Mouse (Mus musculus) gastrocnemius, postnatal 14 days (tissue): ENCODE results near the gene Gm11733. TPM values are rescaled to one million over a fixed set of nuclear protein-coding genes. Genes with fewer than 3 reads are reported as not detected.
"Not testable (repeated sequence)": the region's sequence is repeated elsewhere in the genome, so short reads cannot be mapped to it uniquely, and the experiment has no call there.

Experiments used
- DNase-seq: peaks from one replicate; pipeline ENCODE4 v3.0.0; 2021; ENCODE audit warnings: mixed read lengths
- intact Hi-C: fragments of 180-260 bp; cut with DNase I; formaldehyde crosslinking; loops from one replicate; pipeline ENCODE4 v1.15.1; 2025; ENCODE audit warnings: low total_unique reads
- long read RNA-seq, 2 experiments: library from polyadenylated mRNA; stranded (forward); transcript quantifications; one replicate each; pipeline ENCODE4 v2.0.0; 2021
- total RNA-seq, 2 experiments: library from RNA; stranded (reverse); gene quantifications; 2 replicates each; pipeline ENCODE4 v1.2.3; 2021

Gene Gm11733
- not detected for total RNA-seq
- long read RNA-seq, experiment 1, result 0 reads
- long read RNA-seq, experiment 2, result 0 reads

DNA sequence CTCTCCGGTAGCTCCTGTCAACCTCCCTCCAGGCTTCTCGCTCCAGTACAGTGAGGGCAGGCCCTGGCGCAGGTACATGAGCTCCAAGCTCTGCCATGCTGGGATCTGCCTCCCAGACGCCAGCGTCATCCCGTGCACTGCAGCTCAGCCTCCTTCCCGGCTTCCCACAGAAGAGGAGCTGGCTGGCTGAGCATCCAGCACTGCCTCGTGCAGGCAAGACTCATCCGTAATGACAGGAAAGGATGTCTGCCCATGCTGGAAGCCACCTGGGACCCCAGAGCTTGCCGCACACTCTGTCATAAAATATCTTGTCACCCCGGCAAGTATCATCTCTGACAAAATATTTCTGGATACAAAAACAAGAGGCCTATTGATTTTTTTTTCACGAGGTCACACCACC, at the start of gene Gm11733:
Gene Gm11733, plus strand, starts transcription at position 171 of the 400 bp plus-strand sequence.
- DNase-seq, result no peak
- intact Hi-C loops, result no loop called here

DNA sequence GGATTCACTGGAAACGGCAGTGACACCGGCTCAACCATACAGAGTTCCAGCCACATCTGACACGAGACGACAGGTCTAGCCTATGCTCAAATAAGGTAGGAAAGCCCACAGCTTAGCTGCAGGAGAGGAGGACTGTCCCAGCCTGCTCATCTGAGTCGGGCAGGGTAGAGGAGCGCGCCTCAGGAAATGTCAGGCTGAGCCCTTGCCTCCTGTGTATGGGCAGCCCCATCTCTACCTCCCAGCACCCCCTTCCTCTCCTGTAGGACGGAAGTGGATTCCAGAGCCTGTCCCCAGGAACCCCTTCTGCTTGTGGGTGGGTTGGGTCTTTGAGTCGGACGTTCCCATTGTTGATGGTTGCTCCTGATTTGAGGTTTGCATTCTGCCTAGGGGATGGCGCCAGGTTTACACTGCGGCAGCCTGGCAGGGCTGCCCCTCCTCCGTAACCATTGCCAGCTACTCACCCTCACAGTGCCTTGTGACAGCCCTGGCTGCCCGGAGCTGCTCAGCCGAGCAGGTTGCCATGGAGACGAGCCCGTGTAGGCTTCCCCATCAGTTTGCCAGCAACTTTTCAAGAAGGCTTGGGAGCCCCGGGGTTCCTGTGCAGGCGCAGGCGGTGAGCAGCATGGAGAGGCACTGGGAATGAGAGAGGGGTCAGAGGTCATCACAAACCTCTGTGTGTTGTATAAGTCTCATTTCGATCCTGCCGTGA, 47.6 kb upstream of the Gm11733 start:
- peak; percentile 31 for DNase-seq
- intact Hi-C loops, result no loop called here

DNA sequence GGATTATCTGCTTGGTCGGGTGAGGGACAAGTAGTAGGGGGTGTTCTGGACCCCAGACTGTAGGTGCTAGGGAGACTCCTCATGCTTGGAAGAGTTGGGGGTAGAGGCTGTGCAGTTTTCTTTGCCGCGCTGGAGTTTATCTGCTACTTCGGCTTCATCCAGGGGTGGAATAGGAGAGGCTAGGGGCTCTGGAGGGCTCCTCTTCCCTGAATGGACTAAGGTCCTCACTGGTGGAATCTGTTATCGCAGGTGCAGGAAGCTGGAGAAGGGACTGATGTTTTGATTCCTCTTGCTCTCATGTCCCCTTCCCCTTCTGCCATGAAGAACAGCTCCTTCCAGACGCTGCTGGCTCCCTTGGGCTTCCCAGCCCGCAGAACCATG, 47.1 kb upstream of the Gm11733 start:
- DNase-seq, result no peak
- intact Hi-C loops, result no loop called here

DNA sequence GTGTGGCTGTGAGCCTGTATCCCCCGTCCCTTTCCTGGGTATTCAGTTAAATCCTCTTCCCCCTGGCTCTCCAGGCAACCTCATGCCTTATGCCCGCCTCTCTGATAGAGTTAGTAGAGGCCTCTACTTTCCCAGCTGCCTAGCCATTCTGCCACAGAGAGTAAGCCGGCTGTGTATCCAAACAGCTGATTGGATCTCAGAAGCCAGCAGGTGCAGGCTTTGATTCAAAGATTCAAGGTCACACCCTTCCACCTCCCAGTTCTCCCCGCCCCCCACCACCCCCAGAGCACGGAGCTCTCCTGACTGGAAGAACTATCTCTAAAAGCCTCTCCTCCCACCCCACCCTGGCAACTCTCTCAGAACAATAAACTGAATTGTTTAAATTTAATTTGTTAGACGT, 45.8 kb upstream of the Gm11733 start:
- no peak for DNase-seq
- intact Hi-C loops, result no loop called here

DNA sequence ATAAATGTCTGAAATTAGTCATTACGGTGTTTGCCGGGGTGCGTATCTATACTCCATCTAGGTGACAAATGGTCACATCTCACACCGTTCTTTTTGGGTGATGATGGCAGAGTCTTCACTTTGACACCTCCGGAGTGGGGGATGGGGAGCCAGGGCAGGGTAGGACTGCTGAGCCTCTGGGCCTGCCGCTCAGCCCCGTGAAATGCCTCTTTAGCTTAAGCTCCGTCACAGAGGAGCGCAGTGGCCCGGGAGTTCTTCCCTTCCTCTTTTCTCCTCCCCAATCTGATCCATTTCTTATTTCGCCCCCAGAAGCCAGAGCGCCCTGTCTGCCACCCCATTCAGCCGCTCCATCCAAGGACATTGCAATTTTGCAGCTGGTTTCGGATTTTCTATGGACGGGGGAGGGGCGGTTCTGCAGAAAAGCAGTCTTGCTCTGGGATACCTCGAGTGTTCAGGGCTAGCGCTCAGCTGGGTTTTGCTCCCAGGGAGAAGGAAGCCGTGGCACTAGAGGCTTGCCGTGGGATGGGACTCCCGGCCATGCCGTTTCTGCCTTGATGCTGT, 43.2 kb upstream of the Gm11733 start:
- intact Hi-C loops, result no loop called here
- no peak for DNase-seq

DNA sequence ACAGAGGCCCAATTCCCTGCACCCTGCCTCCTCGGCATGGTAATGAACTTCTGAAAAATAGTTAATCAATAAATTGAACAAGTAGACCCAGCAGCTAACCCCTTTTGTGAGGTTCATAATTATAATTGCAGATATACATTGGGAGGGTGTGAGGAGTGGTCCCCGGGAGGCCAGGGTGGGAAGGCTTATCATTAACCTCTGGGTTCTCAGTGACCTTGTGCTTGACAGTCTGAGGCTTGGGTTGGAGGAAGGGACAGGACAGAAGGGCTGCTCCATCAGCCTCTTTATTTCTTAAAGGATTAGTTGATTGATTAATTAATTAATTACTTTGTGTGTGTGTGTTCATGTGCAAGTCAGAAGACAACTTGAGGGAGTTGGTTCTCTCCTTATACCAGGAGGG, 40.1 kb upstream of the Gm11733 start:
- intact Hi-C loops, result no loop called here

DNA sequence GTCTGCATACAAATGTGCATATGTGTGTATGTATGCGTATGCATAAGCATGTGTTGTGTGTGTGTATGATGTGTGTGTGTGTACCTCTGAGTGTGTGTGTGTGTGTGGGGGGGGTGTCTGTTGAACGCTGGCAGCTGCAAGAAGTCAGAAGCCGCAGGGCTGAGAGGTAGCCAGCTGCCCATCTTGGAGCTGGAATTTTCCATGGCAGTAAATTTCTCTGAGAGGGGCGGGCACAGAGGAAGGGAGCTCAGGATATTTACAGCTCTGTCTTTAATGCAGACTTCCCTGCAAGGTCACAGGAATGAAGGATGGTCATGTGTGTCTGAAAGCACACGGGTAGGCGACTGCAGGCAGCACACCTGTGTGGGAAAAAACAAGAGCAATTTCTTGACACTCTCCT, 38.5 kb upstream of the Gm11733 start:
- DNase-seq, result no peak
- intact Hi-C loops, result no loop called here

More for the DNA sequence above, 40.1 kb upstream of the Gm11733 start:
- DNase-seq, result no peak

DNA sequence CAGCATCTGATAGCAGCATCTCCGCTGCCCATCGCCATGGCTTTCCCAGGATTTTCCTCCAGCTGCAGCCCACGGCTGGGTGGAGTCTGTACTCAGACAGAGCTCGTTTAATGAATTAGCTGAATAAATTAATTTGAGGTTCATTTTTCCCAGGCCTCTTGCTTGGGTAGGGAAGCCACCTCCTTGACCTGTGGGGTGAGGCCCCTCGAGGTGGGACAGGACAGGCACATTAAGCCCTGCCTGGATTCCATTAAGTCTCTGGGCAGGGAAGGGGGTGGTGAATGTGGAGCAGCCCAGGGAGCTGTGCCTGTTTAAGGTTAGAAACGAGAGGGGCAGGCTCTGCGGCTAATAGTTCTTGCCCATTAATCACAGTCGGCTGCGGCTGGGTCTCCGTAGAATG, 30.1 kb upstream of the Gm11733 start:
- no peak for DNase-seq
- intact Hi-C loops, result no loop called here

DNA sequence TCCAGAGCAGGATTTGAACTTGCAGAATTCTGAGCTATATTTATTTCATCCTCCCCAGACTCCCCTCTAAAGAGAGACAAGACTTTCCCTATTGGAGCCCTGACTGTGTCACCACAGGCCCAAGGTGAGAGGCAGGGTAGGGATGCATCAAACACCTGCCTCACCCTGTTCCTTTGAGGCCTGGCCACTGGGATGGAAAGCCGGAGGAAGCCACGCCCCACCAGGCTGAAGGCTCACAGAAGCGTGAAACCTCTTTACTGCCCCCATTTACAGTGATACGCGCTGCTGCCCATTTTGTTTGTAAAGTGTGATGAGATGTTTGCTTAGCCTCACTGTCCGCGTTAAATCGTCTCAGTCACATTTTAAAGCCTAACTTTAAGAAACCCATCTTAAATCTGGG, 25.0 kb upstream of the Gm11733 start:
- intact Hi-C loops, result no loop called here

DNA sequence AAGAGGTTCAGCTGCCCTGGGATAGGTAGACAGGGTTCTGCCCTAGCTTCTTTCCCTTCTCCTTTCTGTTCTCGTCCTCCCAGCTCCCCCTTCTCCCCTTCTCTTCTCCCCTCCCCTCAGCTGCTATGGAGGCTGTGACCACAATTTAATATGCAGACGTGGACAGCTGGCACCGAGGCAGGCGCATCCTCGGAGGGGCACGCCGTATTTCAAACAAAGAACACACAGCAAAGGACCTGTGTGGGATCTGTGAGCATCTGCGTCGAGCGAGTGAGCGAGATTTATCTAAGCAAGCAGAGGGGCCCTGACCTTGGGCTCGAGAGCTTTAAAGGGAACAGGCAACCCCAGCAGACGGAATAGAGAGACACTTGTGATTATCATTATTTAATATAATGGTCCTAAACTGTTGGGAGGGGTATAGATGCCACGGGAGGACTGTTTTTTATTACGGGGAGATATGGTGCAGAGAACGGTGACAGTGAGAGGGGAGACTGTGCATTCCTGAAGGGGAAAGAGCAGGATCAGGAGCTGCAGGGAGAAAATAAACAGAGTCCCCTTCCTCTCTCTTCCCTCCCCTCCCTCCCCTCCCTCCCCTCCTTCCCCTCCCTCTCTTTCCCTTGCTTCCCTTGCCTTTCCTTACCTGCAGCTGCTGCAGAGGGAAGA, 21.8 kb upstream of the Gm11733 start:
- intact Hi-C loops, result no loop called here
- no peak for DNase-seq

More for the DNA sequence above, 25.0 kb upstream of the Gm11733 start:
- no peak for DNase-seq

DNA sequence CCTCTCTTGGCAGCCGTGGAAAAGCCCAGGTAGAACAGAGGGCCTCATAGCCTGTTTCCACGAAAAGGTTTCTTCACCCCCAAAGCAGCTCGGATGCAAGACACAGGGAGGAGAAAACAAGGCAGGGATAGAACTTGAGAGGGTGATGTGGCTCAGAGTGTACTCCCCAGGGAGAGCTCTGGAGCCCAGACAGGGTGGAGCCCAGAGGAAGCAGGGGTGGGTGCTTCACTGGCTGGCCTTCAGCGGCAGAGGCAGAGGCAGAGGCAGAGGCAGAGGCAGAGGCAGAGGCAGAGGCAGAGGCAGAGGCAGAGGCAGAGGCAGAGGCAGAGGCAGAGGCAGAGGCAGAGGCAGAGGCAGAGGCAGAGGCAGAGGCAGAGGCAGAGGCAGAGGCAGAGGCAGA, 20.8 kb upstream of the Gm11733 start:
- DNase-seq, intact Hi-C loops: not testable (repeated sequence)

DNA sequence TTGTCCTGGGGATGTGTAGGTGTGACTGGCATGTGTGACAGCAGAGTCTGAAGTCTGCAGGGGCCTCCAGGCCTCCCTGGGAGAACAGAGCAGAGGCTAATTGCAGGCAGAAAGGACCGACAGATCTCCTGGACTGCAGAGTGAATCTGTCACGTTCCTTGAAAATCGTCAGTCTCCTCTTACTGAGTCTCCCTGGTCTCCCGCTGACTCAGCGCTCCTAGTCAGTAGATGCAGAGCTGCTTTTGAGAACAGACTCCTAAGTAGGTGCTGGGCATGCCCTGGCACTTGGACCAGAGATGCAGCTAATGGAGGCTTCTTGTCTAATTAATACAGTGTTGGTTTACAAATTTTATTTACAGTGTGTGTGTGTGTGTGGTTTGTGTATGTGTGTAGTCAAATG, 17.9 kb upstream of the Gm11733 start:
- intact Hi-C loops, result no loop called here
- DNase-seq, result no peak

DNA sequence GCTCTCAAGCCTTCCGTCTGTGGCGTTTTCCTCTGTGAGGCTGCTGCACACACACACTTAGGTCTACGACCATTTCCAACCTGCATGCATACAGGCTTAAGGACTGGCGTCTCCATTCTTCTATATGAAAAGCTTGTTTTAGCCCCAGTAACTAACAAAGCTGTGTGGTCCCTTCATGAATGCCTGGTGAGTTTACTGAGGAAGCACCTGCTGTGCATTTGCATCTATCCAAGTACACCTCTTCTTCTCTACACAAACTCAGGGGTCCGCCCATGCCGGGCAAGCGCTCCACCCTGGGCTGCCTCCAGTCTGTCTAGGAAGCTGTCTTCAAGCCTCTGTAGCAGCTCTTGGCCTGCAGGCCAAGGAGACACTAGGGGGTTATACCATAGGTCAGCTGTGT, 17.3 kb upstream of the Gm11733 start:
- intact Hi-C loops, result no loop called here
- no peak for DNase-seq

DNA sequence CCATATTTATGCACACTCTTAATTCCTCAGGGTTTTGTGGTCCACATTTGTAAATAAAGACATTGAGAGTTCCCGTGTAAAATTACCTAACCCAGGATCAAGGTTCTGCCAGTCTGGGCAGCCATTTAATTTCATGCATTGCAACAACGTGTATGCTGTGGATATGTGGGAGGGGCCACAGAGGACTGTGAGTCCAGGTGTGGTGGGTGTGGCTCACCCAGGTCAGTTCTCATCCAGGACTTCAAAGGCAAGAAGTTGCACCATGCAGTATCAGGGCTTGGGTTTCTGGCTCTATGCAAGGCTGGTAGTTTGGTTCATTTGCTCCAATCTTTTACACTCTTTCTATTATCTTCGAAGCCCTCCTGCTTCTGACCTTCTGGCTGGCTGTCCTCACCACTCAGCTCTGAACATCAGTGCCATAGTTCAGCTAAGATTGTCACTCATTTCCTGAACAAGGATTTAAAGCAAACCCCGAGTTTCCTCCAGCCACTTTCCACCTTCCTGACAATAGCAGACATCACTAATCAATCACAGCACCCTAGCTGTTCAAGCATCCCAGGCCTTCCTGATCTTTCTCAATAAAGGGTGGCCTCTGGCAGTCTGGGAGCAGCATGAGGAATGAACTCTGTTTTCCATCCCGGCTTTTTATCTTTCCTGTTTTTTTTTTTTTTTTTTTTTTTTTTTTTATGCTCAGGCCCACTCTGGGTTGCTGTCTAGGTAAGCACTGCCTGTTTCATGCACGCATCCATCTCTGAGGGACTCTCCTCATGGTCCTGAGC, 15.4 kb upstream of the Gm11733 start:
- no peak for DNase-seq
- intact Hi-C loops, result no loop called here

DNA sequence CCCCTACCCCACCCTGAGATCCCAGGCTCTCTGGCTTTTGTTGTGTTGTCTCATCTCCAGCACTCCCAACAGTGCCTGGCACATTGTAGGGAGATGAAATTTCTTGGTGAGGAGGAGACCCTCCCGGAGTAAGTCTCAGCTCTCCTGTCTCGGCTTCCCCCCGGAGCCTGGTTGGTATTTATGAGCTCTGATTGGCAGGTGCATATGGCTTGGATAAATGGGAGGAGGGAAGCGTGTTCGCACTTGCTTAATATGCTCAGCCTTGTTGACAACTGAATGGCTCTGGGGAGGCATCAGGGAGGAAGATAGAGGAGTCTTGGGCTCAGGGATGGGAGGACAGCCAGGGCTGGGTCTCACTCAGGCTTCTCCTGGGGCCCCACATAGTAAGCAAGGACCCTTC, 14.4 kb upstream of the Gm11733 start:
- DNase-seq, result no peak
- intact Hi-C loops, result no loop called here

DNA sequence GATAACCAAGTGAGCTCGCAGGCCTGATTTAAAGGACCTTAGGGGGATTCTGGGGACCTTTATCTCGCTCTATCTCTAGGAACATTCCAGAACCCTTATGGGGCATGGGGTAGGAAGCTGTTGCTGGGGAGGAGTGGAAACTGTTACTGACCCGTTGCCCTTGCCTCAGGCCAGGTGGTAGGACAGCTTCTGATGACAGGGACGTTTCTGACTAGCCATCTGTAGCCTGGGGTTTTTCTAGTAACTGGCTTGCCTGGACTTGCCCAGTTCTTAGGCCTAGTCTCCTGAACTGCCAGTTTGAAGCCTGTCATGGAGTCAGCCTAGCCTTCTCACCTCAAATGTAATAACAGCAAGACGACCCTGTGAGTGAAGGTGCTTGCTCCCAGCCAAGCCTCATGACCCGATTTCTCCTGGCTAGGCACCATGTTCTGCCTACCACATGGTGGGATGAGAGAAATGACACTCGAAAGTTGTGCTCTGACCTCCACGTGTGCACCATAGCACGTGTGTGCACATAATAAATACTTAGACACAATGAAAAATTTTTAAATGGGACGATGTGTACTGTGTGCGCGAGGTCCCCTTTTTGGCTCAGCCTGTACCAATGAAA, 13.5 kb upstream of the Gm11733 start:
- intact Hi-C loops, result no loop called here

DNA sequence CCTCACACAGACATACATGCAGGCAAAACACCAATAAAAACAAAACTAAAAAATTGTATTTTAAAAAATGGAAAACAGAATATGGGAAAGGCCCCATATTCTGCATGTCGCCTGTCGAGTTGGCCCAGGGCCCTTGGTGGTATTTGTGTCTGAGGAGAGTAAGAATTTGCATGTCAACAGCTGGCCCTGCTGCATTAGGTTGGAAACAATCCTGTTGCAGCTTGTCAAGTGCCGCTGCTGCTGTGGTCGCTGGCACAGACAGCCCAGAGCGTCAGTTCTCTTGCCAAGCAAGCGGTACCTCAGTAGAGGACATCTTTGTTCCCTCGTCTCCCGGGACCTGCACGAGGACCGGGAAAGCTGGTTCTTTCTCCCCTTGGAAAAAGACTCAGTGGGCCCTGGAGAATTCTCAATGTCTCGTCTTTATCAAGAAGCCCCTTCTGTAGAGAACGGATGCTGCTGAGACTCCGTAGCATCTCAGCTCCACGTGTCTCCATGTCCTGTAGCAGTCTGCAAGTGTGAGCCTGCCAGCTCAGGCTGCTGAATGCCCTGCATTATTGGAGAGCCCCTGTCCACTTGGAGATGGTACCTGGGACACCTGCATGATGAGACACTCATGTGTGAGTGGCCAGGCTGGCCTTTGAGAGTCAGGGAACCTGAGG, 12.4 kb upstream of the Gm11733 start:
- DNase-seq, result no peak
- intact Hi-C loops, result no loop called here

More for the DNA sequence above, 13.5 kb upstream of the Gm11733 start:
- DNase-seq, result no peak

DNA sequence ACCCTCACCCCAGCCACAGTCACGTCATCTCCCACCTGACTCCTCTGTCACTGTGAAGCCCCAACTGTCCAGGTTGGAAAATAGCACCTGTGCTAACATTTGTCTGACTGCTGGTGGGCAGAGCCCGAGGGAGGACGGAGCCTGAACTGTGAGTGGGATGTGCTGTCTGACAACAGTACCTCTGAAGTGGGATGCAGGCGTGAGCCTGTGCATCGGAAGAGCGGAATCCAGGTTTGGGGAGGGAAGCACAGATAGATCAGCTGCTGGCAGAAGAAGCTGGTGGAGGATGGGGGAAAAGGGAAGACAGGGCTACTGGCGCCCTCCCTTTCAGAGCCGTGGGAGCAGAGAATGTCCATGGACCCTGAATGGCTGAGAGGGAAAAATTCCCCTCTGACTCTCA, 11.3 kb upstream of the Gm11733 start:
- no peak for DNase-seq
- intact Hi-C loops, result no loop called here

DNA sequence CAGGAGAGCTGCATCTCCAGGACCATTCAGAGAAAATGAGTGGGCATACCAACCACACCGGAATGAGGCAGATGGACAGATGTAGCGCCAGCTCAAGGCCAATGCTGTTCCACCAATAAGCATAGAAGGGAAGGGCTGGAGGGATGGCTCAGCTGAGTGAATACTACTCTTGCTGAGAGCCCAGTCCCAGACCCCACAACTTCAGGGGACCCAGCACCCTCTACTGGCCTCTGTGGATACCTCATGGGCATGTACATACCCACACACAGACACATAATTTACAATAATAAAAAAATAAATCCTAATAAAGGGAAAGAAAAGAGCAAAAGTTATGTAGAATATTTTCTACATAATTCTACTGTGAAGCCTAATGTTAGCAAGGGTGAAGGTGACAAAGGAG, 9.0 kb upstream of the Gm11733 start:
- no peak for DNase-seq
- intact Hi-C loops, result no loop called here
